Mouse (Mus musculus): ENCODE data around the gene Rnf183. TPM values are rescaled to one million over a fixed set of nuclear protein-coding genes. Genes with fewer than 3 reads are reported as not detected.

Gene Rnf183
- not detected for polyA plus RNA-seq (2014; fragmentation: Illumina TruSeq; extraction: RNeasy Lipid Tissue Mini Kit (QIAGEN cat#74804); ENCODE audit: low replicate concordance)

DNA sequence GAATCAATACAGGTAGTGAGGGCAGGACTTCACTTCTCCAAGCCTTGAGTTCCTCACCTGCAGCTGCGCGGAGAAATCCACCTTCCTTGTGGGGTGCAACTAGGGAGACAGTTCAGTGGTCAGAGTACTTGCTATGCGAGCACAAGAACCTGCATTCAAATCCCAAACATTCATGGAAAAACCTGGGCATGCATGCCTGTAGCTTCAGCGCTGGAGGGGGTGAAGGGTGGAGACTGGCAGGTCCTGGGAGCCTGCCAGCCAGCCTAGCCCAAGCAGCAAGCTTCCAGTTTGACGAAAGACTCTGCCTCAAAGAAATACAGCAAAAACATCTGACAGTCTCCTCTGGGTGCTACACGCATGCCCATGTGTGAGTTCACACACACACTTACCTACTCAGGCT lies at the start of gene Rnf183:
Gene Rnf183, minus strand, starts transcription at position 172 of the 400 bp plus-strand sequence.

DNA sequence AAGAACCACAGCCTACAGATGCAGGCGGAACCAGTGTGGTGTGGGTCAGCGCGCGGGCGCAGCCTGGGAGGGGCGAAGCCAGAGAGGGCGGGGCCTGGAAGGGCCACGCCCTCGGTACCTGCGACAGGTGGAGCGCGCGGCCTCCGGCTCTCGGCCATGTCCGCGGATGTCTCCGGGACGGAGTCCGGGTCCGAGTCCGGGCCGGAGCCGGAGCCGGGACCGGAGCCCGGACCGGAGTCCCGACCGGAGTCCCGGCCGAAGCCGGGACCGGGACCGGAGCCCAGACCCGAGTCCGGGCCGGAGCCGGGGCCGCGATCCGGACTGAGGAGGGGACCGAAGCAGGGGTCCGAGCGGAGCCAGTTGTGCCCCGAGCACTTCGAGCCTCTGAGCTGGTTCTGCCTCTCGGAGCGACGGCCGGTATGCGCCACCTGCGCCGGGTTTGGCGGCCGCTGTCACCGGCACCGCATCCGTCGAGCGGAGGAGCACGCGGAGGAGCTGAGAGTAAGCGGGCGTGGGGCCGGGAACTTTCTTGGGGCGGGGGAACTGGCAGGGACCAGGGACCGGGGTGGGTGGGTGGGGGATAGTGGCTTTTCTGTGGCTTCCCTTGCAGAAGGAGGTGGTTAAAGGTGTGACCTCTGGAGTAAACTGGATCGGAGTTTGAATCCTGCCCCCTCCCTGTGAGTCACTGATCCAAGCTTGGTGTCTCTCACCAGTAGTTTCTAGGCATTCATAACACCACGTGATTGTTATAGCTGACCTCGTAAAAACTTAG lies 45.1 kb upstream of the Rnf183 start, which contains the start of gene Bspry:
Gene Bspry, plus strand, starts transcription at position 117 of the 772 bp plus-strand sequence.

DNA sequence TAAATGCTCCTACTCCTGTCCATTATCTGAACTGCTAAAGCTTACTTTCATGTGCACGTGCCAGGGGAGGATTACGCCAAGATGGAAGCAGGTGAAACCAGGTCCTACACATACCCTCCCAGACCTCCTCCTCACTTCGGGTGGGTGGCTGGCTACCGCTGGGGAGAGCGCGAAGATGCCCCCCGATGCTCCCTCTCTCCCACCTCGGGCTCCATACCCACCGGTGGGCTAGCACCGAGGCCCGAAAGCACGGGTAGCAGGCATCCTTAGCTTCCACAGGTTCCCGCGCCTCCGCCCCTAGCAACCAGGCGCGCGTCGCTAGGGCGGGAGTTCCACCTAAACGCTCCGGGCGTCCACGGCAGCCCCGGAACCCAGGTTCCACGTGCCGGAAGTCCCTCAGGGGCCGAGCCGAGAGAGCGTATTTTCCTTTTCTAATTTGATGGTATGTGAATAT lies 35.6 kb upstream of the Rnf183 start, which contains the start of gene Wdr31:
Gene Wdr31, minus strand, starts transcription at position 299 of the 454 bp plus-strand sequence.

DNA sequence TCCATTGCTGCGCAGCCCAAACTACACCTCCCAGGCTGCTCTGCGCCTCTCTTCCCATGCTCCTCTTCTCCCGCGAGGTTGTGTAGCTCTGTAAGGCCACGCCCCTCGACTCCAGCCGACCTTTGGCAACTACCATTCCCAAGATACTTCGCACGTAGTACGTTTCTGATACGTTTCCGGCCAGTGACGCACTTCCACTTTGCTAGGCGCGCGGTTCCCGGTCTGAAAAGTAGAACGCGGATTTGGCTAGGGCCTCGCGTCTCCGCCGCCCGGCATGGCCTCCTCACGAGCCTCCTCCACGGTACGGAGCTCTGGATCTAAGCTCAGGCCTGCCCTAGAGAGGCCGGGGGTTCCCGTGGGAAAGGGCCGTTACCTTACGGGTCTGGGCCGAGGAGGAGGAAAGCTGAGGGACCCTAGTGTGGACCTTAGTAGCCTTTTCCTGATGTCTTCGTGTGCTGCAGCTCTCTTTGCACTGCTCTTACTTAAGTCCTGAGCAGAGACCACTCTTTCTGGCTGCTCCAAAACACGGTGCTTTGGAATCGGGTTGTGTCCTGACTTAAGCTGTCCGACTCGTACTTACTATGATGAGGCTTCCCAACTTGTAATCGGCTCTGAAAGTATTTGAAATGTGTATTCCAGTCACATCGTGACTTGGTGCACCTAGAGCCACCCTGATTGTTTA lies 26.3 kb downstream of the Rnf183 start, which contains the start of the genes Cdc26 and Prpf4:
Gene Cdc26, minus strand, starts transcription at position 42 of the 682 bp plus-strand sequence.
Gene Prpf4, plus strand, starts transcription at position 197 of the 682 bp plus-strand sequence.

Other genes starting within 250 kb of the Rnf183 start
- 4.9 TPM for gene Zfp37, start 204.2 kb downstream of the Rnf183 start, polyA plus RNA-seq (2014; fragmentation: Illumina TruSeq; extraction: RNeasy Lipid Tissue Mini Kit (QIAGEN cat#74804); ENCODE audit: low replicate concordance)
- gene Slc31a2, start 172.7 kb downstream of the Rnf183 start, polyA plus RNA-seq (2014; fragmentation: Illumina TruSeq; extraction: RNeasy Lipid Tissue Mini Kit (QIAGEN cat#74804); ENCODE audit: low replicate concordance) = 3.2 TPM
- 11.2 TPM for gene Fkbp15, start 74.7 kb downstream of the Rnf183 start, polyA plus RNA-seq (2014; fragmentation: Illumina TruSeq; extraction: RNeasy Lipid Tissue Mini Kit (QIAGEN cat#74804); ENCODE audit: low replicate concordance)
- 518 TPM for gene Slc31a1, start 74.5 kb downstream of the Rnf183 start, polyA plus RNA-seq (2014; fragmentation: Illumina TruSeq; extraction: RNeasy Lipid Tissue Mini Kit (QIAGEN cat#74804); ENCODE audit: low replicate concordance)
- gene Cdc26, start 26.6 kb downstream of the Rnf183 start, polyA plus RNA-seq (2014; fragmentation: Illumina TruSeq; extraction: RNeasy Lipid Tissue Mini Kit (QIAGEN cat#74804); ENCODE audit: low replicate concordance) = 40.1 TPM
- gene Prpf4, start 26.5 kb downstream of the Rnf183 start, polyA plus RNA-seq (2014; fragmentation: Illumina TruSeq; extraction: RNeasy Lipid Tissue Mini Kit (QIAGEN cat#74804); ENCODE audit: low replicate concordance) = 6.1 TPM
- 0.52 TPM for gene Wdr31, start 35.6 kb upstream of the Rnf183 start, polyA plus RNA-seq (2014; fragmentation: Illumina TruSeq; extraction: RNeasy Lipid Tissue Mini Kit (QIAGEN cat#74804); ENCODE audit: low replicate concordance)
- gene Bspry, start 44.8 kb upstream of the Rnf183 start, polyA plus RNA-seq (2014; fragmentation: Illumina TruSeq; extraction: RNeasy Lipid Tissue Mini Kit (QIAGEN cat#74804); ENCODE audit: low replicate concordance) = 1.9 TPM
- gene Hdhd3, start 68.2 kb upstream of the Rnf183 start, polyA plus RNA-seq (2014; fragmentation: Illumina TruSeq; extraction: RNeasy Lipid Tissue Mini Kit (QIAGEN cat#74804); ENCODE audit: low replicate concordance) = 0.48 TPM
- 0.85 TPM for gene Alad, start 84.7 kb upstream of the Rnf183 start, polyA plus RNA-seq (2014; fragmentation: Illumina TruSeq; extraction: RNeasy Lipid Tissue Mini Kit (QIAGEN cat#74804); ENCODE audit: low replicate concordance)
- 39.8 TPM for gene Pole3, start 89.8 kb upstream of the Rnf183 start, polyA plus RNA-seq (2014; fragmentation: Illumina TruSeq; extraction: RNeasy Lipid Tissue Mini Kit (QIAGEN cat#74804); ENCODE audit: low replicate concordance)
- gene 4933430I17Rik, start 90.1 kb upstream of the Rnf183 start, polyA plus RNA-seq (2014; fragmentation: Illumina TruSeq; extraction: RNeasy Lipid Tissue Mini Kit (QIAGEN cat#74804); ENCODE audit: low replicate concordance) = 0.37 TPM
- 2.5 TPM for gene Rgs3, start 124.6 kb upstream of the Rnf183 start, polyA plus RNA-seq (2014; fragmentation: Illumina TruSeq; extraction: RNeasy Lipid Tissue Mini Kit (QIAGEN cat#74804); ENCODE audit: low replicate concordance)

All from small intestine, adult 10 weeks (tissue).